Comparison of ENCODE assay signal across 8 mouse cellular contexts in the genomic region with DNA sequence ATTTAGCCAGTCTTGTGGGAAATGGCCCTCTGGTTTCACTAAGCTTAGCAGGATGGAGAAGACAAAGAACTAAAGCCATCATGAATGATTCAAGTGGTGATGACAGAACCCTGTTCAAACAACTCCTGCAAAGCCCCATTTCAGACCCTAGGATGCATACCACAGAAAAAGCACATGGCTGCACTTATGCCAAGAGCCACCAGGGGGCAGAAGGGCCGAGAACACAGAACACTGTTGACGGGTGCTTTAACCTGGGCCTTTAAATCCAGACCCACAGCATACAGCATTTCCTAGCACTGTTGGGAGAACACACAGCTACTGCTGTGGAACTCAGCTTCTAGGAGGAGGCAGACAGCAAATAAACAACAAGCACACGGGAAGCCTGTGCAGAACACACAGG. TPM values are rescaled to one million over a fixed set of nuclear protein-coding genes. Genes with fewer than 3 reads are reported as not detected.
DNase-seq lines count a peak whose midpoint lies in the region; ATAC-seq and TF ChIP-seq lines count a peak whose summit lies in the region.

No protein-coding gene starts in this region.

- WGBS in heart, postnatal 0 days, result 28% methylated on average over 3 of the region's 3 CpGs

- H3K36me3 ChIP-seq in heart, postnatal 0 days (replicated peaks; ENCODE audit: control insufficient read depth, insufficient read depth, low read length), result peaks cover 77% of the 10 kb centered on the region

- ATAC-seq in heart, postnatal 0 days (ENCODE audit: insufficient read depth, low read depth), result peak; percentile 69

- peak; percentile 78 for TF ChIP-seq CTCF in heart, postnatal 0 days (IDR thresholded peaks at IDR 0.05; ENCODE audit: low read depth)

- H3K27me3 ChIP-seq in heart, postnatal 0 days (ENCODE audit: control insufficient read depth, insufficient read depth, low read length), result no peaks in the 10 kb centered on the region

- H3K9me3 ChIP-seq in heart, postnatal 0 days (replicated peaks; ENCODE audit: control insufficient read depth, low read length), result no peaks in the 10 kb centered on the region

- peak; percentile 32 for DNase-seq in ovary, postnatal 36 days (ENCODE audit: low spot score)
- DNase-seq in ovary, adult 18-20 months (ENCODE audit: low spot score), result no peak
- DNase-seq in adrenal gland, adult 2 months, result peak; percentile 61
- peak; percentile 73 for DNase-seq in embryo, embryonic 10 days (ENCODE audit: low spot score)
- peak; percentile 23 for DNase-seq in heart, postnatal 0 days (ENCODE audit: low spot score)
- DNase-seq in layer of hippocampus, adult 9-10 months (ENCODE audit: low spot score), result peak; percentile 31
- DNase-seq in lung, postnatal 10 days, result peak; percentile 75
- DNase-seq in spleen, postnatal 4 days (ENCODE audit: low spot score in 2 of 2), result peak; percentile 51 to 81

- H3K4me3 ChIP-seq in heart, postnatal 0 days (ENCODE audit: low read depth, low read length), result no peak overlapping the region

- no peak for TF ChIP-seq EP300 in heart, postnatal 0 days (IDR thresholded peaks at IDR 0.05; ENCODE audit: low read depth)

- H3K27ac ChIP-seq in heart, postnatal 0 days (ENCODE audit: low read depth), result no peak overlapping the region

- H3K9ac ChIP-seq in heart, postnatal 0 days (replicated peaks; ENCODE audit: low read depth, low read length), result no peak overlapping the region

- H3K4me2 ChIP-seq in heart, postnatal 0 days (ENCODE audit: low read depth, low read length), result no peak overlapping the region

- no peaks in the 10 kb centered on the region for H3K4me1 ChIP-seq in heart, postnatal 0 days (ENCODE audit: control insufficient read depth, insufficient read depth)

RNA-seq across cellular contexts. Expression of gene Kctd3, which starts 27.6 kb away (rescaled TPM):
- total RNA-seq in adrenal gland, adult 2 months (2021), result 10 to 100 TPM; 21.8 to 40.9 TPM
- polyA plus RNA-seq in adrenal gland, adult 2 months (2012; rRNA removed), result 41.9 and 45.9 TPM in 2 replicates
- 24.2 and 35.7 TPM in 2 replicates for total RNA-seq in heart, postnatal 0 days (2014; rRNA removed; ENCODE audit: low replicate concordance)
- polyA plus RNA-seq in heart, postnatal 0 days (2015; fragmentation: Nextera tagmentation; extraction: Ambion mirVana), result 15.5 and 16.7 TPM in 2 replicates
